8 mouse cellular contexts compared by ENCODE assay signal in the genomic region with DNA sequence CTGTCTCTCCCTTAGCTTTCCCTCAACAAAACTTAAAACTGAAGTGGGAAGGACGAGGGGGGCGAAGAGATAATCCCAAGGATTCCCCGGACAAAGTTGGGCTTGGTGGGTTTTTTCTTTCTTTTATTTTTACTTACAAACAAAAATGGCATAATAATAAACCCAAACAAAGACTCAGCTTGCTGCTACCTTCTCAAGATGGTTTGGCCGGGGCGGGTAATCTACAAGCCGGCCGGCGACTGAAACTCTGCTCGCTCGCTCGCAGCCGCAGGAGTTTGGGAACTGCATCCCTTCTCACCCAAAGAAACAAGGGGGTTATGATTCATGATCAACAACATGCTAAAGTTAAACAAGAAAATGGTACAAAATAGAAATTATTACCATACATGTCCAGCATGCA. TPM values are rescaled to one million over a fixed set of nuclear protein-coding genes. Genes with fewer than 3 reads are reported as not detected.
A peak's percentile ranks its signal among the peaks of the same experiment; 100 is the strongest.
DNase-seq lines count a peak whose midpoint lies in the region; ATAC-seq and TF ChIP-seq lines count a peak whose summit lies in the region.
"Had no signal": no experiment of that assay in that cellular context is flagged by ENCODE, and none has a peak within 500 bp of the region (broad histone marks: within the 10 kb centered on the region; RNA-seq: fewer than 3 reads in every experiment).

No protein-coding gene starts in this region.

- DNase-seq in lung, postnatal 0 days (ENCODE audit: low spot score), result no peak
- DNase-seq in lung, postnatal 10 days, result no peak
- DNase-seq in limb, embryonic 11.5 days (ENCODE audit: low spot score), result peak; percentile 52
- no peak for DNase-seq in urinary bladder, postnatal 4 days (ENCODE audit: low spot score in 2 of 2)
- DNase-seq in frontal cortex, adult 2 months (ENCODE audit: extremely low spot score in 1 of 2, low spot score in 1 of 2), result no peak

- no peak overlapping the region for H3K9ac ChIP-seq in lung, postnatal 0 days (replicated peaks; ENCODE audit: low read depth)
- H3K9ac ChIP-seq in forebrain, embryonic 13.5 days, result peak overlapping the region; percentile 46; the same call in 1 of the 2 replicates
- no peak overlapping the region for H3K9ac ChIP-seq in limb, embryonic 11.5 days (ENCODE audit: low read length)
- H3K9ac ChIP-seq: liver, embryonic 14.5 days had no signal

- peaks cover 3% of the 10 kb centered on the region; the same call in 1 of the 2 replicates for H3K4me1 ChIP-seq in lung, postnatal 0 days (ENCODE audit: insufficient read depth, low read depth, low read length)
- H3K4me1 ChIP-seq in forebrain, embryonic 13.5 days, result peaks cover 46% of the 10 kb centered on the region
- peaks cover 14% of the 10 kb centered on the region for H3K4me1 ChIP-seq in limb, embryonic 11.5 days (ENCODE audit: control insufficient read depth, insufficient read depth, low read length)
- peaks cover 2% of the 10 kb centered on the region; the same call in 1 of the 2 replicates for H3K4me1 ChIP-seq in small intestine, adult 2 months (ENCODE audit: control insufficient read depth, insufficient read depth, insufficient read length, low read length)

- 8% methylated on average over 12 of the region's 12 CpGs for WGBS in lung, postnatal 0 days
- 1% methylated on average over 12 of the region's 12 CpGs for WGBS in forebrain, embryonic 13.5 days
- WGBS in limb, embryonic 11.5 days, result under 1% methylated on average over 12 of the region's 12 CpGs
- WGBS in small intestine, adult 2 months, result 18% methylated on average over 12 of the region's 12 CpGs

- H3K27me3 ChIP-seq in lung, postnatal 0 days (replicated peaks; ENCODE audit: insufficient read depth, low read length), result peaks cover 64% of the 10 kb centered on the region
- peaks cover 79% of the 10 kb centered on the region for H3K27me3 ChIP-seq in forebrain, embryonic 13.5 days
- H3K27me3 ChIP-seq in limb, embryonic 11.5 days (ENCODE audit: control insufficient read depth, insufficient read depth, low read length), result peaks cover 69% of the 10 kb centered on the region
- peaks cover 58% of the 10 kb centered on the region for H3K27me3 ChIP-seq in small intestine, adult 2 months (ENCODE audit: control insufficient read depth, insufficient read depth, low read length)

- H3K9me3 ChIP-seq in lung, postnatal 0 days (ENCODE audit: low read length), result no peaks in the 10 kb centered on the region
- H3K9me3 ChIP-seq in forebrain, embryonic 13.5 days (replicated peaks), result no peaks in the 10 kb centered on the region
- no peaks in the 10 kb centered on the region for H3K9me3 ChIP-seq in limb, embryonic 11.5 days (ENCODE audit: control insufficient read depth, low read length)

- TF ChIP-seq EP300 in lung, postnatal 0 days (IDR thresholded peaks at IDR 0.05), result no peak

- no peak for TF ChIP-seq POLR2A in small intestine, adult 2 months (IDR thresholded peaks at IDR 0.05; ENCODE audit: low read depth, low read length)

- no peak for TF ChIP-seq CTCF in lung, postnatal 0 days (IDR thresholded peaks at IDR 0.05)
- no peak for TF ChIP-seq CTCF in small intestine, adult 2 months (IDR thresholded peaks at IDR 0.05; ENCODE audit: extremely low read depth, insufficient read length, insufficient replicate concordance, low read depth, low read length)

- ATAC-seq in lung, postnatal 0 days, result no peak
- ATAC-seq in forebrain, embryonic 13.5 days, result no peak
- no peak for ATAC-seq in limb, embryonic 11.5 days (ENCODE audit: insufficient number of reproducible peaks, low FRiP score, low TSS enrichment, low read depth)

- H3K4me3 ChIP-seq in lung, postnatal 0 days (ENCODE audit: low read depth, low read length), result peak overlapping the region; percentile 52
- H3K4me3 ChIP-seq in forebrain, embryonic 13.5 days, result peak overlapping the region; percentile 63
- H3K4me3 ChIP-seq in limb, embryonic 11.5 days (ENCODE audit: low read depth, low read length), result peak overlapping the region; percentile 43
- peak overlapping the region; percentile 81 for H3K4me3 ChIP-seq in small intestine, adult 2 months (ENCODE audit: low read depth, low read length)

- H3K27ac ChIP-seq in lung, postnatal 0 days (ENCODE audit: low read length), result no peak overlapping the region
- H3K27ac ChIP-seq in forebrain, embryonic 13.5 days, result no peak overlapping the region
- no peak overlapping the region for H3K27ac ChIP-seq in limb, embryonic 11.5 days (replicated peaks; ENCODE audit: low read depth, low read length)
- no peak overlapping the region for H3K27ac ChIP-seq in small intestine, adult 2 months (ENCODE audit: insufficient read depth, low read depth, low read length)
- H3K27ac ChIP-seq: liver, embryonic 14.5 days had no signal

- peak overlapping the region; percentile 95 for H3K4me2 ChIP-seq in lung, postnatal 0 days (replicated peaks; ENCODE audit: low read depth, low read length)
- H3K4me2 ChIP-seq in forebrain, embryonic 13.5 days, result peak overlapping the region; percentile 89
- H3K4me2 ChIP-seq in limb, embryonic 11.5 days (ENCODE audit: low read depth, severe bottlenecking), result peak overlapping the region; percentile 97

- no peaks in the 10 kb centered on the region for H3K36me3 ChIP-seq in lung, postnatal 0 days (ENCODE audit: insufficient read depth, low read length)
- H3K36me3 ChIP-seq in forebrain, embryonic 13.5 days (ENCODE audit: poor library complexity, severe bottlenecking), result no peaks in the 10 kb centered on the region
- H3K36me3 ChIP-seq in limb, embryonic 11.5 days (ENCODE audit: control insufficient read depth, insufficient read depth, low read length), result no peaks in the 10 kb centered on the region
- H3K36me3 ChIP-seq in small intestine, adult 2 months (ENCODE audit: control insufficient read depth, insufficient read depth, low read length), result peaks cover 10% of the 10 kb centered on the region

RNA-seq across cellular contexts. Expression of a gene that starts 2.2 kb away (rescaled TPM):
- polyA plus RNA-seq in lung, postnatal 0 days (2015; fragmentation: Nextera tagmentation; extraction: Ambion mirVana), result 2.9 and 3.1 TPM in 2 replicates
- polyA plus RNA-seq in forebrain, embryonic 13.5 days (2015; fragmentation: Nextera tagmentation; extraction: Ambion mirVana), result 7.8 and 8.5 TPM in 2 replicates
- 5.4 and 6.5 TPM in 2 replicates for polyA plus RNA-seq in limb, embryonic 11.5 days (2014; fragmentation: Nextera tagmentation; extraction: Ambion mirVana)
- polyA plus RNA-seq in small intestine, adult 2 months (2012; rRNA removed), result 33.5 and 65.6 TPM in 2 replicates
- 7.2 and 8.8 TPM in 2 replicates for polyA plus RNA-seq in frontal cortex, adult 2 months (2012; rRNA removed)

RNA-seq across cellular contexts. Expression of a gene that starts 30.7 kb away (rescaled TPM):
- 0.29 and 0.53 TPM in 2 replicates for polyA plus RNA-seq in lung, postnatal 0 days (2015; fragmentation: Nextera tagmentation; extraction: Ambion mirVana)
- 0.31 TPM in 1 of 2 replicates, not detected in the other for polyA plus RNA-seq in forebrain, embryonic 13.5 days (2015; fragmentation: Nextera tagmentation; extraction: Ambion mirVana)
- polyA plus RNA-seq in limb, embryonic 11.5 days (2014; fragmentation: Nextera tagmentation; extraction: Ambion mirVana), result 0.21 TPM in 1 of 2 replicates, not detected in the other
- 0.13 and 0.65 TPM in 2 replicates for polyA plus RNA-seq in small intestine, adult 2 months (2012; rRNA removed)
- polyA plus RNA-seq in frontal cortex, adult 2 months (2012; rRNA removed), result 0.32 and 0.50 TPM in 2 replicates
